Mouse (Mus musculus): ENCODE results near the gene Psen2. TPM values are rescaled to one million over a fixed set of nuclear protein-coding genes. Genes with fewer than 3 reads are reported as not detected.

The Psen2 gene
- total and polyA plus RNA-seq, 3 experiments, result 23.4 to 46.1 (median 45.3) TPM

DNA sequence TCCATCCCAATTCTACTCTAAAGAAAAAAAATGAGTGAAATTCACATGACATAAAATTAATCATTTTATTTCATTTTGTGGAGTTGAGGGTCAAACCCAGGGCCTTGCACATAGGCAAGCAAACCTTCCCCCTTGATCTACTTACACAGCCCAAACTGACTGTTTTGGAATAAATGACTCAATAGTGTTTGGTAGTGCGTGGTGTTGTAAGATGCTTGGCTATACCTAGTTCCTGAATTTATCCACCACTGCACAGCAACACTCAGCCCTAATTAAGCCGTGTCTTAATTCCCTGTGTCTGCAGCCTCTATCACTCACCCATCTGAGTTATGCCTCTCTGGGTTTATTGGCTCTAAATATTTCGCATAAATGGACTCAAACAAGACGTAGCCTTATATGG lies 37.1 kb upstream of the Psen2 start:
- DNase-seq (ENCODE audit: extremely low read depth), result peak; percentile 45
- H3K4me3 ChIP-seq (replicated peaks in 1 of 3; ENCODE audit: low read depth in 2 of 3, low read length in 2 of 3, poor library complexity in 1 of 3), result no peak overlapping the region
- in situ Hi-C loops (cut with MboI; ENCODE audit: low pct_ligation_motif_present, low pct_unique_long_range_greater_than_20kb, low sequenced_read_pairs) (no loop called here), dilution Hi-C loops (cut with MboI; ENCODE audit: extremely low pct_ligation_motif_present, extremely low pct_unique_long_range_greater_than_20kb, low sequenced_read_pairs) (no loop called here)
- no peaks in the 10 kb centered on the region for H3K27me3 ChIP-seq (replicated peaks)
- H3K36me3 ChIP-seq (replicated peaks in 1 of 2; ENCODE audit: control insufficient read depth in 1 of 2, insufficient read depth in 1 of 2, low read length in 1 of 2), result no peaks in the 10 kb centered on the region
- no peak overlapping the region for H3K4me2 ChIP-seq (ENCODE audit: insufficient read depth, low read depth, poor library complexity, severe bottlenecking)
- no peaks in the 10 kb centered on the region for H3K79me2 ChIP-seq (replicated peaks; ENCODE audit: control insufficient read depth, extremely low read depth, insufficient read depth, poor library complexity, severe bottlenecking)
- H3K9me3 ChIP-seq (replicated peaks; ENCODE audit: low read length), result no peaks in the 10 kb centered on the region
- H3K4me1 ChIP-seq (ENCODE audit: control insufficient read depth in 1 of 2, insufficient read depth in 2 of 2), result peaks cover 3 to 34% of the 10 kb centered on the region in 2 experiments; a peak in 3 of 4 replicates
- TF ChIP-seq JUND (conservative IDR thresholded peaks at IDR 0.05; ENCODE audit: low read depth, low read length), result peak; percentile 48
- no peak for TF ChIP-seq USF2 (conservative IDR thresholded peaks at IDR 0.05; ENCODE audit: low read depth, low read length)
- TF ChIP-seq JUN (IDR thresholded peaks at IDR 0.05; ENCODE audit: insufficient read depth, low read depth, low read length), result peak; percentile 32; the same call in 1 of the 2 replicates
- no peak overlapping the region for H3K27ac ChIP-seq (ENCODE audit: insufficient read depth, low read depth)
- H3K9ac ChIP-seq (ENCODE audit: insufficient read depth, low read depth), result no peak overlapping the region

DNA sequence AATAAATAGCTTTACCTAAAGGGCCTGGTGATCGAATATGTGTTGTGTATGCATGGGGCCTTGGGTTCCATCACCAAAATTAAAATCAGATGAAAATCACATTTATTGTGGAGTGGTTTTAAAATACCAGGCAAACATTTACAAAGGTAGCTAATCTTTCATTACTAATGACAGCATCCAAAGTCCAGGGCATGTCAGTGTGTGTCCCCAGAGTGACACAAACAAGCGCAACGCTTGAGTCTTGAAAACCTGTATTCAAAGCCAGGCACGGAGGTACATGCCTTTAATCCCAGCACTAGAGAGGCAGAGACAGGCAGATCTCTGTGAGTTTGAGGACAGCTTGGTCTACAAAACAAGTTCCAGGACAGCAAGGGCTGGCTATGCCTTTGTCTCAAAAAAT lies 36.5 kb upstream of the Psen2 start:
- Histone ChIP-seq H3K4me2 (ENCODE audit: insufficient read depth, low read depth, poor library complexity, severe bottlenecking) (no peak overlapping the region), H3K27me3 (replicated peaks) (no peaks in the 10 kb centered on the region), H3K36me3 (replicated peaks in 1 of 2; ENCODE audit: control insufficient read depth in 1 of 2, insufficient read depth in 1 of 2, low read length in 1 of 2) (no peaks in the 10 kb centered on the region), H3K4me1 (ENCODE audit: control insufficient read depth in 1 of 2, insufficient read depth in 2 of 2) (peaks cover 3 to 34% of the 10 kb centered on the region in 2 experiments; a peak in 3 of 4 replicates), H3K4me3 (replicated peaks in 1 of 3; ENCODE audit: low read depth in 2 of 3, low read length in 2 of 3, poor library complexity in 1 of 3) (no peak overlapping the region), H3K27ac (ENCODE audit: insufficient read depth, low read depth) (no peak overlapping the region), H3K9me3 (replicated peaks; ENCODE audit: low read length) (no peaks in the 10 kb centered on the region), H3K9ac (ENCODE audit: insufficient read depth, low read depth) (no peak overlapping the region), H3K79me2 (replicated peaks; ENCODE audit: control insufficient read depth, extremely low read depth, insufficient read depth, poor library complexity, severe bottlenecking) (no peaks in the 10 kb centered on the region)
- in situ Hi-C loops (cut with MboI; ENCODE audit: low pct_ligation_motif_present, low pct_unique_long_range_greater_than_20kb, low sequenced_read_pairs), result no loop called here
- TF ChIP-seq EP300 (IDR thresholded peaks at IDR 0.05; ENCODE audit: low read length) (no peak), CHD1 (IDR thresholded peaks at IDR 0.05; ENCODE audit: low read depth, low read length) (no peak), JUND (conservative IDR thresholded peaks at IDR 0.05; ENCODE audit: low read depth, low read length) (no peak)
- DNase-seq (ENCODE audit: extremely low read depth), result no peak
- dilution Hi-C loops (cut with MboI; ENCODE audit: extremely low pct_ligation_motif_present, extremely low pct_unique_long_range_greater_than_20kb, low sequenced_read_pairs), result no loop called here

DNA sequence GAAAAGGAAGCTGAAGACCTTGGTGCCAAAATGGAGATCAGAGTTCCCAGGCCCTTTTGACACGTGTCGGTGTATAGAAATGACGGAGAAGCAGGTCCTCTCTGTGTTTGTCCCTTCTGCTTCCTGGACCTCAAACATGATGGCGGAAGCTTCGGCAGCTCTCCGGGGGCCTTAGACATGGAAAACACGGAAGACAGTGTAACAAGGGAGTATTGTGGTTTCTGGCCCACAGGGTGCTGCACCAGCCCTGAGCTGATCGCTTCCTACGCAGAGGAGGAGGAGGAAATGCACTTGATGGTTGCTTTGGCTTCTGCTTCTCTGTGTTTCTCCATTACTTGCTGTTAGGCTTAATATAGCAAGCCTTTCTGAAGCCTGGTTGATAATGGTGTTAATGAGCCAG lies 32.9 kb upstream of the Psen2 start:
- dilution Hi-C loops (cut with MboI; ENCODE audit: extremely low pct_ligation_motif_present, extremely low pct_unique_long_range_greater_than_20kb, low sequenced_read_pairs) (no loop called here), in situ Hi-C loops (cut with MboI; ENCODE audit: low pct_ligation_motif_present, low pct_unique_long_range_greater_than_20kb, low sequenced_read_pairs) (no loop called here)
- Histone ChIP-seq H3K4me2 (ENCODE audit: insufficient read depth, low read depth, poor library complexity, severe bottlenecking) (no peak overlapping the region), H3K4me1 (ENCODE audit: control insufficient read depth in 1 of 2, insufficient read depth in 2 of 2) (peaks cover 5 to 38% of the 10 kb centered on the region in 2 experiments), H3K4me3 (replicated peaks in 1 of 3; ENCODE audit: low read depth in 2 of 3, low read length in 2 of 3, poor library complexity in 1 of 3) (no peak overlapping the region), H3K79me2 (replicated peaks; ENCODE audit: control insufficient read depth, extremely low read depth, insufficient read depth, poor library complexity, severe bottlenecking) (no peaks in the 10 kb centered on the region), H3K27me3 (replicated peaks) (no peaks in the 10 kb centered on the region), H3K36me3 (replicated peaks in 1 of 2; ENCODE audit: control insufficient read depth in 1 of 2, insufficient read depth in 1 of 2, low read length in 1 of 2) (no peaks in the 10 kb centered on the region), H3K9me3 (replicated peaks; ENCODE audit: low read length) (no peaks in the 10 kb centered on the region), H3K27ac (ENCODE audit: insufficient read depth, low read depth) (no peak overlapping the region), H3K9ac (ENCODE audit: insufficient read depth, low read depth) (no peak overlapping the region)
- TF ChIP-seq GABPA (IDR thresholded peaks at IDR 0.05; ENCODE audit: insufficient replicate concordance, low read depth, low read length), result no peak
- no peak for TF ChIP-seq MAZ (IDR thresholded peaks at IDR 0.05; ENCODE audit: low read depth, low read length)
- TF ChIP-seq USF1 (IDR thresholded peaks at IDR 0.05; ENCODE audit: low read depth, low read length), result no peak
- no peak for TF ChIP-seq MAFK (IDR thresholded peaks at IDR 0.05; ENCODE audit: insufficient replicate concordance, low read length)
- TF ChIP-seq NRF1 (IDR thresholded peaks at IDR 0.05; ENCODE audit: low read depth, low read length), result no peak
- no peak for TF ChIP-seq JUN (IDR thresholded peaks at IDR 0.05; ENCODE audit: insufficient read depth, low read depth, low read length)
- TF ChIP-seq MAX (IDR thresholded peaks at IDR 0.05; ENCODE audit: low read length), result no peak
- no peak for TF ChIP-seq TCF12 (IDR thresholded peaks at IDR 0.05; ENCODE audit: low read depth, low read length)
- no peak for TF ChIP-seq EP300 (IDR thresholded peaks at IDR 0.05; ENCODE audit: low read length)
- no peak for DNase-seq (ENCODE audit: extremely low read depth)

All from CH12.LX (cell line).